Mouse (Mus musculus): ENCODE measurements around the gene Shd.
A peak's percentile ranks its signal among the peaks of the same experiment; 100 is the strongest.

The Shd gene

GRCm38 (mm10) chr17:55958918-55959728 lies 11.1 kb upstream of the Shd start, which contains the start of gene Yju2:
Gene Yju2, plus strand, starts transcription at chr17:55959099.
- peak; percentile 95 to 96 for DNase-seq (ENCODE audit: low spot score in 2 of 2)

DNA sequence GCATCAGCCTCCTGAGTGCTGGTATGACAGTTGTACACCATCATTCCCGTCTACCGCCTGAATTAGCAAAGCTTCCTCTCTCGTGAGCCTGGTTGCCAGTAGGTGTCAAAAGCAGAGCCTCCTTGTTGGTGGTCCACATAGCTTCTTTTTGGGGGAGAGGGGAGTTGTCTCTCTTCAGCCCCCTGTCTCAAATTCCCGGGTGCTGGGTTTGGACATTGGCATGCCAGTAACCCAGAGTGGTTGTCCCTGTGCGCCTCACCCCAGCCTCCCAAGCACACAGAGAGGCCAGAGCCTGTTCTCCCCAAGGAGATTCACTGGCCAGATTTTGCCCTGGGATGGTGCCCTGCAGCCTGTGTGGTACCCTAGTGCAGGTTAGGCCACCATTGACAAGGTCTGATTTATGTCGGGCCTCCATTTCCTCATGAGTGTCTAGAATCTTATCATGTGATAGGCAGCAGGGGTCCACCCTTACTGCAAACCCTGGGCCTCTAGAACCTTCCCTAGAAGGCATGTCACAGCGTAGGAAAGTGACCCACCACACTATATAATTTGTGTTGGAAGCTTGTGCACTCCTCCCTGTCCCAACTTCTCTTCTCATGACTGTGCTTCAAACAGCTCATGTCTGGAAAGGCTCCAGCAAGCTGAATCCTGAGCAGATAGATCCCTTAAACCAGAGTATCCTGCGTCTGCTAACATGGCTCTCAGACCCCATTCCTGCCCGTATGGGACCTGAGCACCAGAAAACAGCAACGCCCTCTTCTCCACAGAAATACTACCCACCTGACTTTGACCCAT lies 10.1 kb upstream of the Shd start:
- DNase-seq (ENCODE audit: low spot score in 2 of 2) = no peak

GRCm38 (mm10) chr17:55960791-55961190 lies 9.5 kb upstream of the Shd start:
- DNase-seq (ENCODE audit: low spot score in 2 of 2) = no peak

DNA sequence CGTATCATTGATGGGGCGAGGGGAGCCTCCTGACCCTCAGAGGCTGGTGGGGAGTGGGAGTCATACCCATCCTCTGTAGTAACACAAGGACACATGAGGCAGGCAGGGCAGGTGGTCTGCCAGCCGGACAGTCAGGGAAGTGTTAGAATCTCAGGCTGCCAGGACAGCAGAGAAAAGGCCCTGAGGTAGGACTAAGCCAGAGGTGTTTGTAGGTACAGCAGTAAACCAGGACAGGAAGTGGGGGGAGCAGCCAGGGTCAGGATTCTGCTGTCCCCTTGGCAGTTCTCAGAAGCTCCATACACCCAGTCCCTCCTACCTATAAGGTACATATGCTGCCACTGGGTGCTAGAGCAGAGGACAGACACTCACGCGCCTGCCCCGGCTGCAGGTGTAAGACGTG lies 8.6 kb upstream of the Shd start:
- DNase-seq (ENCODE audit: low spot score in 2 of 2) = no peak

DNA sequence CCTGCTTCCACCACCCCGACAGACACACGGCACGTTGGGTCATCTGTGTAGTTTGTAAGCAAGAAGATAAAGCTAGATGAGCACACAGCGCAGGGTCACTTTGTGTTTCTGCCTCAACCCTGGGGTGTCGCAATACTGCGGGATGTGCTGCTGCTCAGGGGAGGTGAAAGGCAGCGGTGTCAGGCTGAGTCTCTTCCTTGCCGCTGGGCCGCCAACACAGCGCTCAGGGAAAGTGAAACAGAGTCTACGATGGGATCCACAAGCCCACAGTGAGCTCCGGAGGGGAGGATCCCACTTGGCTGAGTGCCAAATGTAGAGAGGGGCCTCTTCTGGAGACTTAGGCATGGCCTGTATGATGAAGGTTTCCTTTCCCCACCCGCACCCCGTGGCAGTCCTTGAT lies 7.1 kb upstream of the Shd start:
- no peak for DNase-seq (ENCODE audit: low spot score in 2 of 2)

- no peak for DNase-seq (ENCODE audit: low spot score in 2 of 2)
Measured at GRCm38 (mm10) chr17:55964496-55964895, 5.8 kb upstream of the Shd start.

- DNase-seq (ENCODE audit: low spot score in 2 of 2) = no peak
Measured at GRCm38 (mm10) chr17:55964996-55965395, 5.3 kb upstream of the Shd start.

DNA sequence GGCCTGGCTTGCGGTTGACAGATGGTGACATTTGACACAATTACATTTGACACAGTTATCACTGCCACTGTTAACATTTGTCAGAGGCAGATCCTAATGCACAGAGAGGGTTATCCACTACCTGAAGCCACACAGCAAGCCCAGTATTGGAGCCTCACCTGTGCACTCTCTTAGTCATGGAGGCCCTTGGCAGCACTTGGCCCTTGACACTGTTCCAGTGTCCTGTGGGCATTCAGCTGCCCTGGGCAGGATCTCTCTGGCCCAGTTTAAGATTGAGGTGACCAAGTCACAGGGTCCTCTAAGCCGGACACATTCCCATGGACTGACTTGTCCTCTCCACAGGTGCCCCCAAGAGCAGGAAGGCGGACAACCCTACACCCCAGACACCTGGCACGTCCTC lies 3.1 kb upstream of the Shd start:
- no peak for DNase-seq (ENCODE audit: low spot score in 2 of 2)

DNA sequence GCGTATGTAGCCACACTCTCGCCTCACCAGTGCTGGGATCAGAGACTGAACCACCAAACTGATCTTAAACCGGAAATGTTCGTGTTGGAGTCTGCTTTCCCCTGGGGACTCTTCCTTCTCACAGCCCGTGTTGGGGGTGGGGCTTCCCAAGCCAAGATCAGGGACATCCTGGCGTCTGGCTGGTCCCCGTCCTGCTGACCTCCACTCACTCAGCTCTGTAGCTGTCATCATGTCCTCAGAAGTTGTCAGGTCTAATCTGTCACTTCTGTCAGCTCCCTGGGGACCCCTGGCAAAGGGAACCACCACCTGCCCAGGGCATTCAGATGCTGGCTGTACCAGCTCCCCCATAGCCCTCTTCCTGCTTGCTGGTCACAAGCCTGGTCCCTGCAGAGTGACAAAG lies 2.1 kb upstream of the Shd start:
- DNase-seq (ENCODE audit: low spot score in 2 of 2) = no peak

DNA sequence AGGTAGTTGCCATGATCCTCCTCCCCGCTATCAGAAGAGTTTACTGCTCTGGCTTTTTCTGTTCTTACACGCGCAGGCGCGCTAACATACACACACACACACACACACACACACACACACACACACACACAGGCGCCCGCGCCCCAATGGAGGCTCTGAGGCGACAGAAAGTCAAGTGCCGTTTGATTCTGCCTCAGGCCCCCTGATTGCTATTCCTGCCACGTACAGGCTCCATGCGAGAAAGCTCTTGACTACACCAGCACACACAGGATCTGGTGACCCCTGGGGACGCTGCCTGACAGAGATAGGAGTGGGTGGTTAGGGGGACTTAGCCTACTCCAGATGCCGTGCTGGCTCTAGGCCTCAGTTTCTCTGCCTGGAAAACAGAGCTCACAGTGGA lies 707 bp upstream of the Shd start:
- DNase-seq (ENCODE audit: low spot score in 2 of 2) = peak in 1 of 2 experiments; percentile 54

DNA sequence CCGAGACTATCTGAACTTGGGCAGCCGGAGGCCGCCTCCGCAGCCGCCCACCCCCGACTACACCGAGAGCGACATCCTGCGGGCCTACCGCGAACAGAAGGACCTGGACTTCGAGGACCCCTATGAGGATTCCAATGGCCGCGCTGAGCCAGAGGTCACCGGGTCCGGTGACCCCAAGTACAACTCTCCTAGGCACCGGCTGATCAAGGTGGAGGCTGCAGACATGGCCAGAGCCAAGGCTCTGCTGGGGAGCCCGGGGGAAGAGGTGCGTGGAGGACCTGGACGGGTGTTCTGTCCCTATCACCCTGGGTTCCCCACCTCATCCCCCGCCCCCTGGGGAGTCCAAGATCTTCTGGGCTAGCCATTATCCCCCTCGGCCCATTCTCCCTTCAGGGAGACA lies 1.2 kb downstream of the Shd start:
- no peak for DNase-seq (ENCODE audit: low spot score in 2 of 2)

DNA sequence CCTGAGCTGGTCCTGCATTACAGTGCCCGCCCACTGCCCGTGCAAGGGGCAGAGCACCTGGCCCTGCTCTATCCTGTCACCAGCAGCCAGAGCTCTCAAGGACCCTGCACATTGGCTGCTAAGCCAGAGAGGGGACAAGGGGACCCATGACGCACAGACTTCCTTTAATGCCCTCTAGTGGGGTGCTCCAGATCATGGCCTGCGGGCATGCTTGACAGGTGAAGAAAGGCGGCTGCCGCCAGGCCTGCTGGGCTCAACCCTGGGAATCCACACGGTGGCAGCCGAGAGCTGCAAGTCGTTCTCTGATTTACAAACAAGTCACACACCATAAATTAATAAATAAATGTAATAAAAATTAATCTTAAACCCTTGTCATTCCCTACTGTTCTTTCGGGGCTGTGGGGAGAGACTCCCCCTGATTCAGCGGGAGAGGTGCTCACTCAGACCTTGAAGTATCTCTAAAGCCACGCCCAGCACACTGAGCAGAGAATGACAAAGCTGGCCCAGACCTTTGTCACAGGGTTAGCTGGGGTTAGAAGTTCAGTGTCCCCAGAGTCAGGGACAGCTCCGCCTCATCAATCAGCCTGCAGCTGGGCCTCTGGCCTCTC lies 6.1 kb downstream of the Shd start:
- peak; percentile 68 to 77 for DNase-seq (ENCODE audit: low spot score in 2 of 2)

GRCm38 (mm10) chr17:55977301-55977700 lies 7.0 kb downstream of the Shd start:
- no peak for DNase-seq (ENCODE audit: low spot score in 2 of 2)

DNA sequence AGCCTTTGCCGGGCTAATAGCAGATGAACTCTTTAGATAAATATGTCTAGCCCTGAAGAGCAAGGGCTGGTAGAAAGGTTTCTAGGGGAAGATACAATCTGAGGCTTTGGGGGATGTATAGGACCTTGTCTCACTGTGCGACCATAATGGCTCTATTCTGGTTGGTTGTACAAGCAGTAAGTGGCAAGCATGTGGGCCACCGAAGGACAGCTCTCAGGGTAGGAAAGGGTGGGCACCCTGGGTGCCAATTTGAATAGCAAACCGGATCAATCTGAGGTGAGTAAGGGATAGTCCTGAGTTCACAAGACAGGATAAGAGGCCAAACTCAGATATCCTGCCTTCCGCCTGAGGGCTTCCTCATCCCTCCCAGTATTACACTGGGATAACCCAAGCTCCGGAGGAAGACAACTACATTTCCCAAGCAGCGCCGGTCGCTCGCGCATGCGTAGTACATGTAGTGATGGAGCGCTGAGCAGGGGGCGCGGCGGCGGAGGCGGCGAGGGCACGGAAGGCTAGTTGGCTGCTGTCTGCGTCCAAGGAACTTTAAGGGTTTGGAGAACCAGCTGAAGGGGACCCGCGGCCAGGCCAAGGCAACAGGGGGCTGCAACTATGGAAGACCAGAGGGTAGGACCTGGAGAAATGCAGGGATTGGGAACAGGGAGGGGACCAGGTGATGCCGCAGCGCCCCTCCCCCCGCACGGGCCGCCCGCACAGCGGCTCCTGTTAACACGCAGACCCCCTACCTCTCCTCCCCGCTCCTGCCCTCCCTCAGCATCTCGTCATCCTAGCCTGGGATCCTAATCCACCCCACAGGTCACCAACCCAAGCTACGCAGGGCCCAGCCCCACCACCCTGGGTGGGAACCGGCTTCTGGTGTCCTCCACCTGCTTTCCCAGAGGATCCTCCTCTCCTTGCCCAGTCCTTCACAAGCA lies 16.0 kb downstream of the Shd start, which contains the start of gene Fsd1:
Fsd1 (plus strand) TSS at position 480 of the 932 bp plus-strand sequence.
- DNase-seq (ENCODE audit: low spot score in 2 of 2) = peak; percentile 82 to 88

DNA sequence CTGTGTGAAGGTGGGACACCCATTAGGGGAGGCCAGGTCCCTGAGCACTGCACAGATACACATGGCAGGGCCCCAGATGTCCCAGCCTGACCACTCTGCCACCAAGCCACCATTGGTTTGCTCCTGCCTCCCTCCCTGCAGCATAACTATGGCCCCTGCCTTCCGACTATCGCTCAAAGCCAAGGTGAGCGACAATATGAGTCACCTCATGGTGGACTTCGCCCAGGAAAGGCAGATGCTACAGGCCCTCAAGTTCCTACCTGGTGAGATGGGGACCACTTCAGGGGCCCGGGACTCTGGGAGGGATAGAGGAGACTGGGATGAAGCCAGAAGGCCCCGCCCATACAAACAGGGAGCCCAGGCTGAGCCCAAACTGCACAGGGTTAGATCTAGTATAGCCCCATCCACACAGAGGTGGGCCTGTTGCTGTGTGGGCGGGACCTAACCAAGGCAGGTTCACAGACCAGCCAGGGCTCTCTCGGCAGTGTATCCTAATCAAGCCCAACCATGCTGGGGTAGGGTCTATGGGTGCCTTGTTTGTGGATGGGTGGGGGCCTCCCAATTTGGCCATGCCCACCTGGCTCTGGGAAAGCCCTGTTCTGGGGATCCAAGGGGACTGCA lies 20.1 kb downstream of the Shd start:
- no peak for DNase-seq (ENCODE audit: low spot score in 2 of 2)

GRCm38 (mm10) chr17:55996007-55996406 lies 25.7 kb downstream of the Shd start:
- DNase-seq (ENCODE audit: low spot score in 2 of 2) = no peak

GRCm38 (mm10) chr17:55999794-56000499 lies 29.7 kb downstream of the Shd start:
- no peak for DNase-seq (ENCODE audit: low spot score in 2 of 2)

GRCm38 (mm10) chr17:56003000-56003399 lies 32.7 kb downstream of the Shd start:
- no peak for DNase-seq (ENCODE audit: low spot score in 2 of 2)

GRCm38 (mm10) chr17:56005415-56006061 lies 35.3 kb downstream of the Shd start, which contains the start of the genes Stap2 and Mpnd:
Gene Stap2, minus strand, starts transcription at chr17:56005584.
Gene Mpnd, plus strand, starts transcription at chr17:56005711.
- DNase-seq (ENCODE audit: low spot score in 2 of 2) = no peak

DNA sequence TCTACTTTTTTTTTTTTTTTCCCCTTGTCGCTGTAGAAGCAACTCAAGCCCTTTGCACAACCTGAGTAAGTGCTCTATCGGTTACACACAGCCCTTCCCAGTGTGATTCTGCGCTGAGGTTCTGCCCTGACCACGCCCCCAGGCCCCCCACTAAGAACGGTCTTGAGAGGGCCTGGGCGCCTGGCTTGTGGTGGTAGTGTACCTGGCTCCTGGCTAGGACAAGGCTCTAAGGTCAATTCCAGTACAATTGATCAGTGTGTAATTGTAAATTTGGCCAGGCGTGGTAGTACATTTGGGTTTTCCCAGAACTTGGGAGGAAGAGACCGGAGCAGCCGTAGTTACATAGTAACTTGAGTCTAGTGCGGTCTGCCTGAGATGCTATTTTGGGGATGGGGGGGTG lies 36.7 kb downstream of the Shd start:
- DNase-seq (ENCODE audit: low spot score in 2 of 2) = no peak

Measured in frontal cortex, postnatal 36 days (tissue).